Mouse (Mus musculus) bone marrow, adult 2 months (tissue): ENCODE data around the gene March7.

Source experiments
- CTCF ChIP-seq: fragments of 200-500 bp; IDR thresholded peaks from 2 replicates; pipeline ENCODE4 v1.5.1; 2011; ENCODE audit warnings: low read length, control low read depth; ENCODE audit not compliant: control insufficient read depth, insufficient read depth
- POLR2A ChIP-seq: fragments of 200-500 bp; IDR thresholded peaks from 2 replicates; pipeline ENCODE4 v1.6.1; 2011; ENCODE audit warnings: low read depth, mild to moderate bottlenecking, control low read depth, low read length, borderline replicate concordance; ENCODE audit not compliant: control insufficient read depth

DNA sequence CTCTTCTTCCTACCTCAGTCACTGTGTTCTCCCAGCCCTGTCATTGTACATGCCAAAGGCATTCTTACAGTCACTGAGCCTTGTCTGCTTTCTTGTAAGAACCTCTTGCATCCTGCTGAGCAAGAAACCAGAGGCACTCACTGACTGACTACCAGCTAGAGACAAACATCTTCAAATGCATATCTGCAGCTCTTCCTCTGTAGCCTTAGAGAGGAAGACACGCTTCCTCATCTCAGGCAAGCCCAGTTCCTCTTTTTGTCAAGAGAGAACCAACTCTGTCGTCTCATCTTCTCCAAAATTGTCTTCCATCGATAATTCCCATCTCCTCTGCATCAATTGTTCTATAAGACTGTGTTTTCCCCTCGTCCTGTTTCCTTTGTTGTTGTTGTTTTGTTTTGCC lies 78.9 kb downstream of the March7 start:
- no peak for TF ChIP-seq CTCF
- TF ChIP-seq POLR2A: no peak
